Mouse (Mus musculus) bone marrow macrophage, adult 2 months (primary cell): ENCODE data around the gene Gm10024. TPM values are rescaled to one million over a fixed set of nuclear protein-coding genes. Genes with fewer than 3 reads are reported as not detected.
"Not testable (repeated sequence)": the region's sequence is repeated elsewhere in the genome, so short reads cannot be mapped to it uniquely, and the experiment has no call there.

ENCODE experiments used
- H3K27ac ChIP-seq: 2 replicates; pipeline ENCODE4 v1.5.1; 2012; ENCODE audit warnings: low read depth, low read length; ENCODE audit not compliant: insufficient read depth
- H3K4me1 ChIP-seq: 2 replicates; pipeline ENCODE4 v1.6.1; 2012; ENCODE audit warnings: low read length; ENCODE audit not compliant: control insufficient read depth, insufficient read depth
- H3K4me3 ChIP-seq: 2 replicates; pipeline ENCODE4 v1.5.1; 2012; ENCODE audit warnings: mild to moderate bottlenecking, low read length, moderate library complexity; ENCODE audit not compliant: insufficient read depth
- CTCF ChIP-seq: IDR thresholded peaks from 2 replicates; pipeline ENCODE4 v1.5.1; 2012; ENCODE audit warnings: low read depth, mild to moderate bottlenecking, low read length, moderate library complexity
- POLR2A ChIP-seq: IDR thresholded peaks from 2 replicates; pipeline ENCODE4 v1.6.1; 2012; ENCODE audit warnings: mild to moderate bottlenecking, low read depth, low read length, borderline replicate concordance
- polyA plus RNA-seq: library from polyadenylated mRNA; stranded (reverse); fragments of >200 nt; gene quantifications from 2 replicates; pipeline ENCODE4 v1.2.4, GENCODE M21; 2012; ENCODE audit not compliant: missing spikeins, insufficient read depth, insufficient read length

Gene Gm10024
- polyA plus RNA-seq, 1 experiment, result not detected

DNA sequence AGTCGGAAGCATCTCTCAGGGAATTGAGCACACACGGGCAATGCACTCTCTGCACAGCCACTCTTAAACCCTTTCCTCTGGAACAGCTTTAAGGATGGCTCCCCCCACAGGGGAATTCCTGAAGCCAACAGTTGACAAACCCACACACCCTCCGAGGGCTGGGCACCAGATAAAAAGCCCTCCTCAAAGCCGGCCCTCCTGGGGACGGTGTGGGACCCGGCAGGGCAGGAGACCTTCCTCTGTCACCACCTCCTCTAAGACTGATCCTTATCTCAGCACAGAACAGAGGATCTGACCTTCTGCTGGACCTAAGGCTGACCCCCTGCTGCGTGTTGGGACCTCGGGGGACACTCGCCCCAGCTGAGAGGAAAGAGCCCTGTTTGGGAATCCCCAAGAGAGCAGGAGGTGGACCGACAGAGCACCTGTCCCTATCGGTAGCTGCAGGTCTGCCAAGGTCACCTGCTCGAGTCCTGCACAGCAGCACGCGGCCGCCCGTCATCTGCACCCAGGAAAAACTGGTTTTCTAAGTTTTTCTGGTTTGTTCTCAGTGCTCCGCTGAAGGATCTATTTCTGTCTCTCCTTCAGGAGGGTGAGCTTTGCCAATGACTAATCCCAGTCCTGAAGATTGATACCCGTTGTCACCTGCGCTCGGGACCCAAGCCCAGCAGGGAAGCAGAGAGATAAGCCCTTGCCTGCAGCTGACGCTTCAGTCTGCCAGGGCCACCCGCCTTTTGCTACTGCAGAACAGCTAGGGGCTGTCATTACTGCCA lies 25.2 kb upstream of the Gm10024 start, which contains the start of gene Tspear:
Gene Tspear (plus strand): TSS at position 675 of the 770 bp plus-strand sequence.
- Histone ChIP-seq H3K4me3 (no peak within 1 kb of the TSS), H3K4me1 (no peaks in the 10 kb centered on the region), H3K27ac (no peak within 1 kb of the TSS)
- TF ChIP-seq CTCF (no peak), POLR2A (no peak)

DNA sequence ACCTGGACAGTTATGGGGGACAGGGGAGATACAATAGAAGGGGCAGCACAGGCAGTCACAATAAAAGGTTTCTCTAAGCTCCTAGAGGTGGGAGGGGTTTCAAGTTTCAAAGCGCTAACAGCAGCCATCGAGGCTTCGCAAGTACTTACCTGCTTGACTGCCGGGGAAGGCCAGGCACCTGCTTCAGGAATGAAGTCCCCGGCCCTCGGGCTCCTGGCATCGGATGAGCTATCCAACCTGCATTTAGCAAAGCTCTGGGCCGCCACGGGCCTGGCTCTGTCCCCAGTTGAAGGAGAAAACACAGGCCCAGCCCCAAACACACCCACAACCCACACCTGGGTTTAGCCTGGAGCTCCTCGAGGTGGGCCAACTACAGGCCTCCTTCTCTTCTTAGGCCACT lies 24.2 kb upstream of the Gm10024 start:
- Histone ChIP-seq H3K27ac (no peak overlapping the region), H3K4me1 (no peaks in the 10 kb centered on the region), H3K4me3 (no peak overlapping the region)
- no peak for TF ChIP-seq CTCF
- TF ChIP-seq POLR2A, result no peak

DNA sequence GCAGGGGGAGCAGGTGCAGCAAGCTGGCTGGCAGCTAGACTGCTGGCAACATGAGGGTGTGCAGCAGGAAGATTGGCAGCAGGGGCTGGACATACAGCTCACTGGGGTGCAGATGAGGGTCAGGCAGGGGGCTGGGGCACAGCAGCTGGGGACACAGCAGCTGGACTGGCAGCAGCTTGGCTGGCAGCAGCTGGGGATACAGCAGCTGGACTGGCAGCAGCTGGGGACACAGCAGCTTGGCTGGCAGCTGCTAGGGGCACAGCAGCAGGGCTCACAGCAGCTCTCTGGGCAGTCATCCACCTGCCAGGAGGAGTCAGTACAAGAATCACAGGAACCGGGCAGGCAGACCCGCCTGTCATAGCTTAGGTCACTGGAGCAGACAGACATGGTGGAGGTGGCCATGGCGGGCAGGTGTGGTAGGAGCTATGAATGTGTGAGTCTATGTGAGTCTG lies 20.9 kb upstream of the Gm10024 start, which contains the start of gene Gm19402:
Gene Gm19402 (minus strand): TSS at position 402 of the 452 bp plus-strand sequence.
- not testable (repeated sequence) for H3K27ac ChIP-seq, H3K4me3 ChIP-seq, H3K4me1 ChIP-seq

DNA sequence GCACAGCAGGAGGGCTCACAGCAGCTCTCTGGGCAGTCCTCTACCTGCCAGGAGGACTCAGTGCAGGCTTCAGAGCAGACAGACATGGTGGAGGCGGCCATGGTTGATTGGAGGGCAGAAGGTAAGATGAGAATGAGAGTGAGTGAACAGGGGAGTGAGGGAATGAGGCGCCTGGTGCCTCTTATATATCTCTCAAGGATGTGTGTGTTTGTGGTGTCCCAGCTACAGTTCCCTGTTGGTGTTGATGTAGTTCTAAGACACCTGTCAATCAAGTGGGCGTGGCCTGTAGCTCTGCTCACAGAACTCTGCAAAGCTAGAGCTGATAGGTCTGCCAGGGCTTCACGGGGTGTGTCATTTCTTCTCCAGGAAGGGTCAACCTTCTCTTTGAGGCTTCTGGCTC lies 14.1 kb upstream of the Gm10024 start, which contains the start of gene Gm9508:
Gene Gm9508 (minus strand): TSS at position 101 of the 400 bp plus-strand sequence.
- no peaks in the 10 kb centered on the region for H3K4me1 ChIP-seq
- H3K27ac ChIP-seq, result no peak within 1 kb of the TSS
- no peak within 1 kb of the TSS for H3K4me3 ChIP-seq
- TF ChIP-seq CTCF, result no peak
- no peak for TF ChIP-seq POLR2A

DNA sequence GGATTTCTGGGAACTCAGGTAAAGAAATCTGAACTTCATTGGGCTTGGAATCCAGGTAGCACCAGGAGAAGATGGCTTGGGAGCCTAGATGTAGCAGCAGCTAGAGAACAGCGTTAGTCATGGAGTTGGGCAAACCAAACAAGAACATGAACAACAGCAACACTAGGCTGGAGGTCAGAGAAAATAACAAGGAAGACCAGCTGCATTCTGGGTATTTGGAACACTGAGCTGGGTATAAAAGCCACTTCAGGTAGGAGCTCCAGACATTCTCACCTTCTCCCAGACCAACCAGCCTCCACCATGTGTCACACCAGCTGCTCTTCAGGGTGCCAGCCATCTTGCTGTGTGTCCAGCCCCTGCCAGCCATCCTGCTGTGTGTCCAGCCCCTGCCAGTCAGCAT lies 4.9 kb upstream of the Gm10024 start, which contains the start of gene Gm10272:
Gene Gm10272 (plus strand): TSS at position 301 of the 400 bp plus-strand sequence.
- TF ChIP-seq CTCF, result no peak
- no peak for TF ChIP-seq POLR2A
- Histone ChIP-seq H3K4me1 (no peaks in the 10 kb centered on the region), H3K27ac (no peak within 1 kb of the TSS), H3K4me3 (no peak within 1 kb of the TSS)

DNA sequence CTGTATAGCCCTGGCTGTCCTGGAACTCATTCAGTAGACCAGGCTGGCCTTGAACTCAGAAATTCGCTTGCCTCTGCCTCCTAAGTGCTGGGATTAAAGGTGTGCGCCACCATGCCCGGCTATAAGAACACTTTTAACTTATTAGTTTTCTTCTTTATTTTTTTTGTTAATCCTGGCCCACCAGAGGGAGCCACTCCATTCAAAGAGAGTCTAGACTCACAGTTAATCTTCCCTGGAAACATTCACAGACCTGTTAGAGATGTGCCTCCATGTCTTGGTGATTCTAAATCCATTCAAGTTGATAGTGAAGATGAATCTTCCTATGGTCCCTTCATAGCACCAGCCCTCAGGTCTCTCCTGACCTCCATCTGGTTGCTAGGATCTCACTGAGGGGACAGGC lies 1.4 kb upstream of the Gm10024 start:
- no peak for TF ChIP-seq CTCF
- no peak for TF ChIP-seq POLR2A
- peaks cover 12% of the 10 kb centered on the region for H3K4me1 ChIP-seq
- H3K27ac ChIP-seq, result no peak overlapping the region
- H3K4me3 ChIP-seq, result no peak overlapping the region

DNA sequence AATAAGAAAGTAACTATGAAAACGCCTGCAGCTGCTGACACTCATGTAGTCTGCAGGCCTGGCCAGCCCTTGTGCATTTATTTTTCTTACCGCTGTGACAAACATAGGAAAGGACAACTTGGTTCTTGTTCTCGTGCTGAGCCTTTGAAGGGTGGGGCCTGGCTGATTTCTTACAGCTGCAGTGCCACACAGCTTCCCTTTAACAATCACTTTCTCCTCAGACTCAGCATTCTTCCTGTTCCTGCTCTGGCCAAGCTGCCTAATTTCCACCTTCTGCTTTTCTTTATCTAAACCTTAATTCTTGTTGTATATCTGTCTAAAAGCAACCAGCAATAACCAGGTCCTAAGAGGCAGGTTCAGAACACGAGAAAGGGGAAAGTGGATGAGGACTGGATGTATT lies 2.5 kb downstream of the Gm10024 start:
- Histone ChIP-seq H3K4me1 (peaks cover 15% of the 10 kb centered on the region), H3K27ac (peak overlapping the region; percentile 55), H3K4me3 (peak overlapping the region; percentile 26; the same call in 1 of the 2 replicates)
- no peak for TF ChIP-seq POLR2A
- no peak for TF ChIP-seq CTCF

DNA sequence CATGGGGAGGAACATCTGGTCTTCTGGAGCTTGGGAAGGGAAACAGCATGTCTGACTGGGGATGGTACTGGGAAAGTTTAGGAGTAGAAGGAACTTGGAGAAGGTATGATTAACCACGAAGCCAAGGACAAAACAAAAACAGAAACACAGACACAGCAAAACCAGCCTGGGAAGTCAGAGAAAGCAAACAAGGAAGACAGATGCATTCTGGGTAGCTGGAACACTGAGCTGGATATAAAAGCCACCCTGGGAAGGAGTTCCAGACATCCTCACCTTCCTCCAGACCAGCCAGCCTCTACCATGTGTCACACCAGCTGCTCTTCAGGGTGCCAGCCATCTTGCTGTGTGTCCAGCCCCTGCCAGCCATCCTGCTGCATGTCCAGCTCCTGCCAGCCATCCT lies 4.2 kb downstream of the Gm10024 start, which contains the start of gene Gm10142:
Gene Gm10142 (plus strand): TSS at position 301 of the 400 bp plus-strand sequence.
- Histone ChIP-seq H3K27ac (no peak within 1 kb of the TSS), H3K4me1 (peaks cover 15% of the 10 kb centered on the region), H3K4me3 (no peak within 1 kb of the TSS)
- no peak for TF ChIP-seq POLR2A
- TF ChIP-seq CTCF, result no peak

DNA sequence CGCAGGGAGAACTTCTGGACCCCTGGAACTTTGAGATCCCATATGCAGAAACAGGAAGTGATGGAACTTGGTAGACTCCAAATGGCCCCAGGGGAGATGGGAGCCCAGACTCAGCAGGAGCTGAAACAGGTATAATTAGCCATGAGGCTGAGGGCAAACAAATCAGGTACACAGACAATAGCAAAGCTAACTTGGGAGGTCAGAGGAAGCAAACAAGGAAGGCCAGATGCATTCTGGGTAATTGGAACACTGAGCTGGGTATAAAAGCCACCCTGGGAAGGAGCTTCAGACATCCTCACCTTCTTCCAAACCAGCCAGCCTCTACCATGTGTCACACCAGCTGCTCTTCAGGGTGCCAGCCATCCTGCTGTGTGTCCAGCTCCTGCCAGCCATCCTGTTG lies 9.0 kb downstream of the Gm10024 start, which contains the start of gene Krtap12-1:
Gene Krtap12-1 (plus strand): TSS at position 301 of the 400 bp plus-strand sequence.
- H3K4me1 ChIP-seq, H3K4me3 ChIP-seq, H3K27ac ChIP-seq: not testable (repeated sequence)

DNA sequence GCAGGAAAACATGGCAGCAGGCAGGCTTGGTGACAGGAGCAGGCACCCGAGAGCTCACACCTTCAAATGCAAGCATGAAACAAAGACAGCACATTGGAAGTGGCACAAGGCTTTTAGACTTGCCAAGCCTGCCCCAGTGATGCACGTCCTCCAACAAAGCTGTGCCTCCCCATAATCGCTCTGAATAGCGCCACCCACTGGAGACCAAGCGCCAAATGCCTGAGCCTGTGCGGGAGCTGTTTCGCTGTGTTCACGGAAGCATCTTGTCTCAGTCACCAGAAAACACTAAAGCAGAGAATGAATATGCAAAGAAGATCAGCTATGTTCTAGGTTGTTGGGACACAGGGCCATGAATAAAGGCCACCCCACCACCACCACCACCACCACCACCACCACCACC lies 13.6 kb downstream of the Gm10024 start:
- TF ChIP-seq CTCF (no peak), POLR2A (no peak)
- Histone ChIP-seq H3K27ac (no peak overlapping the region), H3K4me1 (no peaks in the 10 kb centered on the region), H3K4me3 (no peak overlapping the region)

DNA sequence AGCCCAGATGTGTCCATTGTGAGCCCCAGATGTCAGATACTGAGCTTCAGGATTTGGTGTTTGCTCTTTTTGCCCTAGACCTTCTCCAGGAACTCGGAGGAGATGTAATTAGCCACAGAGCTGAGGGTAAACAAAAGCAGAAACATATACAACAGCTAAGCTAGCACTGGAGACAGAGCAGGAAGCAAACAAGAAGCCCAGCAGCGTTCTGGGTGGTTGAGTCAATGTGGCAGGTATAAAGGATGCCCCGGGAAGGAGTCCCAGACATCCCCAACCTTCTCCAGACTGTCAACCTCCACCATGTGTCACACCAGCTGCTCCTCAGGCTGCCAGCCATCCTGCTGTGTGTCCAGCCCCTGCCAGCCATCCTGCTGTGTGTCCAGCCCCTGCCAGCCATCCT lies 14.9 kb downstream of the Gm10024 start, which contains the start of gene Gm10100:
Gene Gm10100 (plus strand): TSS at position 301 of the 400 bp plus-strand sequence.
- TF ChIP-seq CTCF, result no peak
- Histone ChIP-seq H3K4me1 (no peaks in the 10 kb centered on the region), H3K27ac (no peak within 1 kb of the TSS), H3K4me3 (no peak within 1 kb of the TSS)
